Mouse (Mus musculus) T-cell, adult 2 months (primary cell): ENCODE measurements around the gene Mfsd6.

Experiments used
- DNase-seq: peaks from one replicate; pipeline ENCODE4 v3.0.0; 2022; ENCODE audit warnings: low spot score

The Mfsd6 gene

GRCm38 (mm10) chr1:52727056-52727900 lies at the start of gene Mfsd6:
Gene Mfsd6 (minus strand): TSS chr1:52727462.
- DNase-seq, result peak; percentile 59

GRCm38 (mm10) chr1:52765176-52766111 lies 38.2 kb upstream of the Mfsd6 start:
- no peak for DNase-seq

GRCm38 (mm10) chr1:52763894-52764809 lies 36.9 kb upstream of the Mfsd6 start:
- DNase-seq, result no peak

- no peak for DNase-seq
Measured at GRCm38 (mm10) chr1:52758174-52758573, 30.9 kb upstream of the Mfsd6 start.

- no peak for DNase-seq
Measured at GRCm38 (mm10) chr1:52754331-52754730, 27.1 kb upstream of the Mfsd6 start.

- DNase-seq, result peak; percentile 33
Measured at GRCm38 (mm10) chr1:52753828-52754227, 26.6 kb upstream of the Mfsd6 start.

GRCm38 (mm10) chr1:52752706-52753105 lies 25.4 kb upstream of the Mfsd6 start:
- no peak for DNase-seq

- peak; percentile 15 for DNase-seq
Measured at GRCm38 (mm10) chr1:52751634-52752033, 24.4 kb upstream of the Mfsd6 start.

GRCm38 (mm10) chr1:52749978-52750377 lies 22.7 kb upstream of the Mfsd6 start:
- DNase-seq, result no peak

GRCm38 (mm10) chr1:52748260-52748659 lies 21.0 kb upstream of the Mfsd6 start:
- peak; percentile 70 for DNase-seq

- no peak for DNase-seq
Measured at GRCm38 (mm10) chr1:52742567-52742966, 15.3 kb upstream of the Mfsd6 start.

GRCm38 (mm10) chr1:52734208-52734607 lies 6.9 kb upstream of the Mfsd6 start:
- no peak for DNase-seq

- no peak for DNase-seq
Measured at GRCm38 (mm10) chr1:52730258-52730657, 3.0 kb upstream of the Mfsd6 start.

GRCm38 (mm10) chr1:52728857-52729489 lies 1.7 kb upstream of the Mfsd6 start:
- no peak for DNase-seq

- DNase-seq, result peak; percentile 64
Measured at GRCm38 (mm10) chr1:52726371-52727055, 749 bp downstream of the Mfsd6 start.

- DNase-seq, result no peak
Measured at GRCm38 (mm10) chr1:52722586-52722985, 4.7 kb downstream of the Mfsd6 start.

GRCm38 (mm10) chr1:52719096-52719495 lies 8.2 kb downstream of the Mfsd6 start:
- peak; percentile 35 for DNase-seq

GRCm38 (mm10) chr1:52718068-52718748 lies 9.1 kb downstream of the Mfsd6 start:
- no peak for DNase-seq

GRCm38 (mm10) chr1:52714451-52714850 lies 12.8 kb downstream of the Mfsd6 start:
- DNase-seq, result no peak

GRCm38 (mm10) chr1:52714021-52714420 lies 13.2 kb downstream of the Mfsd6 start:
- DNase-seq, result no peak
